Mouse (Mus musculus) limb, embryonic 13.5 days (tissue): Measurements from ENCODE around the gene Cmtm8. TPM values are rescaled to one million over a fixed set of nuclear protein-coding genes. Genes with fewer than 3 reads are reported as not detected.
A peak's percentile ranks its signal among the peaks of the same experiment; 100 is the strongest.

Source experiments
- ATAC-seq: fragments of 200-750 bp; cut with Nextera tagmentation; 2 replicates; pipeline ENCODE4 v1.8.0; 2017; ENCODE audit warnings: low read depth, moderate number of reproducible peaks, moderate TSS enrichment; ENCODE audit not compliant: low FRiP score
- H3K27ac ChIP-seq: fragments of 300-500 bp; sonication (generic); 2 replicates; pipeline ENCODE4 v1.5.1; 2015; ENCODE audit warnings: inconsistent platforms, mild to moderate bottlenecking, moderate library complexity
- H3K27me3 ChIP-seq: fragments of 300-500 bp; sonication (generic); 2 replicates; pipeline ENCODE4 v1.6.1; 2015; ENCODE audit warnings: mild to moderate bottlenecking, inconsistent platforms
- H3K36me3 ChIP-seq: fragments of 300-500 bp; sonication (generic); 2 replicates; pipeline ENCODE4 v1.6.1; 2015; ENCODE audit warnings: inconsistent platforms, mild to moderate bottlenecking, moderate library complexity
- H3K4me1 ChIP-seq: fragments of 300-500 bp; sonication (generic); 2 replicates; pipeline ENCODE4 v1.6.1; 2015; ENCODE audit warnings: inconsistent platforms
- H3K4me2 ChIP-seq: fragments of 300-500 bp; sonication (generic); replicated peaks from 2 replicates; pipeline ENCODE4 v1.6.1; 2015; ENCODE audit warnings: inconsistent platforms, mild to moderate bottlenecking, moderate library complexity
- H3K4me3 ChIP-seq: fragments of 300-500 bp; sonication (generic); 2 replicates; pipeline ENCODE4 v1.5.1; 2015; ENCODE audit warnings: moderate library complexity, mild to moderate bottlenecking, inconsistent platforms
- H3K9ac ChIP-seq: fragments of 300-500 bp; sonication (generic); 2 replicates; pipeline ENCODE4 v1.6.1; 2015; ENCODE audit warnings: mild to moderate bottlenecking, inconsistent platforms
- H3K9me3 ChIP-seq: fragments of 300-500 bp; sonication (generic); 2 replicates; pipeline ENCODE4 v1.6.1; 2016; ENCODE audit warnings: inconsistent platforms
- WGBS: fragments of 180-500 bp; shearing (Covaris S2); methylation state at CpG from one replicate; pipeline ENCODE4 v1.1.7; 2015; 5-methylcytosine and 5-hydroxymethylcytosine counted together
- polyA plus RNA-seq: library from polyadenylated mRNA; unstranded; fragments of >200 nt; fragmentation: Nextera tagmentation; extraction: Ambion mirVana; gene quantifications from 2 replicates; pipeline ENCODE4 v1.2.1, GENCODE M21; 2015

The Cmtm8 gene
- polyA plus RNA-seq, 1 experiment from 2014 or later, result 17.9 TPM

DNA sequence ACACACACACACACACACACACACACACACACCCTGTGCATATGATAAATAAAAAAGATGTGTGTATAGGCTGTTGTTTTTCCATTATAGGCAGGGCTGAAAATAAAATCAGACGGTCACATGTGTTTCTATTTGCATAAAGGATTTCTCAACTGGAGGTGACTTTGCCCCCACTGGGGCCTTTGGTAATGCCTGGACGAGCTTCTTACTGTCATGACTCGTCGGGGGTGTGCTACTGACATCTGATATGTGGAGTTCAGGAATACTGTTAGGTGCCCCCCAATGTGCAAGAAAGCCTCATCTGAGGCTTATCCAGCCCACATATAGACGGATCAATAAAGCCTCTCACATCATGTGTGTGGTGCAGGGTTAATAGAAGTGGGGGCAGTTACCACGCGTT, 26.9 kb downstream of the Cmtm8 start:
- WGBS, result 73% methylated on average over 7 of the region's 7 CpGs
- H3K9me3 ChIP-seq, result no peaks in the 10 kb centered on the region
- no peak overlapping the region for H3K4me2 ChIP-seq
- no peak overlapping the region for H3K9ac ChIP-seq
- H3K36me3 ChIP-seq, result no peaks in the 10 kb centered on the region
- H3K27ac ChIP-seq, result no peak overlapping the region
- H3K4me3 ChIP-seq, result no peak overlapping the region
- ATAC-seq, result no peak
- no peaks in the 10 kb centered on the region for H3K4me1 ChIP-seq
- no peaks in the 10 kb centered on the region for H3K27me3 ChIP-seq

DNA sequence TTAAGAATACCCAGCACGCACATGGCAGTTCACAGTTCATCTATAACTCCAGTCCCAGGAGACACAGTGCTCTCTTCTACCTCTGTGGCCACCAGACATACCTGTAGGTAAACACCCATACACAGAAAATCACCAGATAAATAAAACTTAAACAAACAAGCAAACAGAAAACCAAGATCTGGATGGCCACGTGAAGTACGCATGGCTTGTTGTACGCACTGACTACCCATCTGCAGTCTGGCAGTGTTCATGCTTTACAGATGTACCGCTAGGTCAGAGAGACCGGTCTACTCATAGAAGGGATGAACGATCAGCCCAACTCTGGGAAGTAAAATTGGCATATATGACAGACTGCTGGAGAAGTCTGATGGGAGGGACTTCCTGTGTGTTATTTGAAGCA, 27.8 kb downstream of the Cmtm8 start:
- no peaks in the 10 kb centered on the region for H3K27me3 ChIP-seq
- H3K9ac ChIP-seq, result no peak overlapping the region
- H3K9me3 ChIP-seq, result no peaks in the 10 kb centered on the region
- WGBS, result 94% methylated on average over 7 of the region's 7 CpGs
- no peak for ATAC-seq
- no peak overlapping the region for H3K27ac ChIP-seq
- no peaks in the 10 kb centered on the region for H3K36me3 ChIP-seq
- no peak overlapping the region for H3K4me2 ChIP-seq
- H3K4me1 ChIP-seq, result no peaks in the 10 kb centered on the region
- H3K4me3 ChIP-seq, result no peak overlapping the region

DNA sequence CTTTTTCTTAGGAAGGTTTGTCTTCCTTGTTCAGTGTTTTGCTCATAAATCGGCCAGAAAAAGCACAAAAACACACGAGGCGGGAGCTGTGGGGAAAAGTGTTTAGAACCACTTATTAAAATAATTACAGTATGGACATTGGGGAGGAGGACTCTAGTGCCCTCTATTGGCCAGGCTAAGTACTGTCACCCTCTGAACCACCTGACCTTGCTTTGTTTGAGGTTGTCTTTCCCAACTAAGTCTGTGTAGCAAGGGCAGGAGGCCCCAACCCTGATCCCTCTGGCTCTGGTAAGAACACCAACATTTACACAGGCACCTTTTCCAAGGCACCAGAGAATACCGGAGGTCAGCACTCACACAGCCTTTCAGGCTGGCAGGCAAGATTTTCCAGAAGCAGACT, 28.6 kb downstream of the Cmtm8 start:
- WGBS, result 72% methylated on average over 4 of the region's 4 CpGs
- H3K27me3 ChIP-seq, result no peaks in the 10 kb centered on the region
- H3K36me3 ChIP-seq, result no peaks in the 10 kb centered on the region
- H3K9me3 ChIP-seq, result no peaks in the 10 kb centered on the region
- H3K27ac ChIP-seq, result no peak overlapping the region
- no peak overlapping the region for H3K4me3 ChIP-seq
- no peak overlapping the region for H3K4me2 ChIP-seq
- no peaks in the 10 kb centered on the region for H3K4me1 ChIP-seq
- ATAC-seq, result no peak
- H3K9ac ChIP-seq, result no peak overlapping the region

DNA sequence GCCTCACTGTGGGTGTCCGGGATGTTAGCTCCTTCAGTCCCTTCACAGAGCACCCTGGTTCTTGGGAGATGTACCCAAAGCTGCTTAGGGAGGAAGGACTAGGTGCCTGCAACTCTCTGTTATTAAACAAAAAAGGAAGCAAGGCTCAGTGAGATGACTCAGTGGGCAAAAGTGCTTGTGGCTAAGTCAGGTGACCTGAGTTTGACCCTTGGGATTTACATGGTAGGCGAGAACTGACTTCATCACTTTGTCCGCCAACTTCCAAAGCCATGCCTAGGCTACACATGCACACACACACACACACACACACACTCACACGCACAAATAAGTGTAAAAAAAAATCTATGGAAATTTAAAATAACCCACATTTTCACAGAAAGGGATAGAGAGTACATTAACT, 32.0 kb downstream of the Cmtm8 start:
- ATAC-seq, result no peak
- no peak overlapping the region for H3K27ac ChIP-seq
- H3K4me2 ChIP-seq, result no peak overlapping the region
- H3K9ac ChIP-seq, result no peak overlapping the region
- H3K9me3 ChIP-seq, result no peaks in the 10 kb centered on the region
- H3K27me3 ChIP-seq, result no peaks in the 10 kb centered on the region
- H3K36me3 ChIP-seq, result no peaks in the 10 kb centered on the region
- no peak overlapping the region for H3K4me3 ChIP-seq
- H3K4me1 ChIP-seq, result no peaks in the 10 kb centered on the region
- WGBS, result 86% methylated on average over 4 of the region's 4 CpGs

DNA sequence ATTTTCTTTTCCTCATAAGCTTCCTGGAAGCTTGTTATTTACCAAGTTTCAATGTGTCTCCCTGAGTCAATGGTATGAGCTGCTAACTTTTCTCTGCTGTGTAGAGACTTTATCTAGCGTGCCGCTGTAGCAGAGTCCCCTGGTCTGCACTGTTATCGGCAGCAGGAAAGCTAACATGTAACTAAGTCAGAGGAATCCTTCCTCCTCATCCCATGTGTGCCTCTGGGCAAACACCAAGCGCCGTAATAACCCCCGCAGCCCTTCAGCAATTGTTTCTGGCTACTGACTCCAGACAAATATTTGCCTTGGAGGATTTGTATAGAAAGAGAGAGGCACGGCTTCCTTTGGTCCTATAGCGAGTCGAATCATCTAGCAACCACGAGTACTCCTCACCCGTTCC, 33.1 kb downstream of the Cmtm8 start:
- no peak for ATAC-seq
- H3K27ac ChIP-seq, result no peak overlapping the region
- no peak overlapping the region for H3K4me3 ChIP-seq
- H3K9ac ChIP-seq, result no peak overlapping the region
- 87% methylated on average over 11 of the region's 11 CpGs for WGBS
- H3K4me1 ChIP-seq, result no peaks in the 10 kb centered on the region
- no peaks in the 10 kb centered on the region for H3K9me3 ChIP-seq
- H3K4me2 ChIP-seq, result no peak overlapping the region
- no peaks in the 10 kb centered on the region for H3K36me3 ChIP-seq
- no peaks in the 10 kb centered on the region for H3K27me3 ChIP-seq

DNA sequence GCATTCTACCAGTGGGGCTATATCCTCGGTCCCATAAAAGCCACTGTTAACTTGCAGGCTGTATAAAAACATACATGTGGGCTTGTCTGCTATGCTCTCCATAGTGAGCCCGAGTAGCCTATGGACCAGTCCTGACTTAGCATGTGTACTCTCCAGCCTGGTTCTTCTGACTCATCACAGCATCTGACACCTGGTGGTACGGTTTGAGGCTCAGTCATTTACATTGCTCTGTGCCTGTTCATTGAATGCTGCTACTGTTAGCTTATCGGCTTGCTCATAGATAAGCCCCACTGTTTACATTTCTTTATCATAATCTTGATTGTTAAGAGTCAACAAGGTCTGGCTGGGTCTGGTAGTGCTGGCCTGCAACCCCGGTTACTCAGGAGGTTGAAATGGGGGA, 35.3 kb downstream of the Cmtm8 start:
- Histone ChIP-seq H3K36me3 (no peaks in the 10 kb centered on the region), H3K4me3 (no peak overlapping the region), H3K9ac (no peak overlapping the region), H3K4me1 (peaks cover 9% of the 10 kb centered on the region), H3K4me2 (no peak overlapping the region), H3K27ac (no peak overlapping the region), H3K27me3 (no peaks in the 10 kb centered on the region), H3K9me3 (no peaks in the 10 kb centered on the region)
- 71% methylated on average over 5 of the region's 5 CpGs for WGBS
- ATAC-seq, result no peak

DNA sequence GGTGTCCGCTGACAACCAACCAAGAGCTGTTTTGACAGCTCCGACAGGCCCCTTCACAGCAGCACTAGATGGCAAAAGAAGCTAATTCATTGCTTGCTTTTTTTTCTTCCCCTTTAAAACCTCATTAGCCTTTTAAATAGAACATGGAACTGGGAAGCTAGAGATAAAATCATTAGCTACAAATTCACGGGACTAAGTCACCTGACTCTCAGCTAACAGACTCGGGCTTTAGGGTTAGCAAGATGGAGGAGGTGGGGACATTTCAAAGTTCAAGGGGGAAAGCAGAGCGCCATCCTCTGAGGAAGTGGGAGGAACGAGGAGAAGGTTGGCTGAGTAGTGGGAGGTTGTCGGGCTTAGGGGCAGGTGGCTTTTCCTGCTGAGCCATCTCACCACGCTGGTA, 36.7 kb downstream of the Cmtm8 start:
- H3K4me3 ChIP-seq, result no peak overlapping the region
- H3K4me2 ChIP-seq, result no peak overlapping the region
- 66% methylated on average over 8 of the region's 8 CpGs for WGBS
- no peak for ATAC-seq
- H3K4me1 ChIP-seq, result peaks cover 9% of the 10 kb centered on the region
- H3K27me3 ChIP-seq, result no peaks in the 10 kb centered on the region
- H3K27ac ChIP-seq, result no peak overlapping the region
- H3K9ac ChIP-seq, result no peak overlapping the region
- no peaks in the 10 kb centered on the region for H3K9me3 ChIP-seq
- no peaks in the 10 kb centered on the region for H3K36me3 ChIP-seq

DNA sequence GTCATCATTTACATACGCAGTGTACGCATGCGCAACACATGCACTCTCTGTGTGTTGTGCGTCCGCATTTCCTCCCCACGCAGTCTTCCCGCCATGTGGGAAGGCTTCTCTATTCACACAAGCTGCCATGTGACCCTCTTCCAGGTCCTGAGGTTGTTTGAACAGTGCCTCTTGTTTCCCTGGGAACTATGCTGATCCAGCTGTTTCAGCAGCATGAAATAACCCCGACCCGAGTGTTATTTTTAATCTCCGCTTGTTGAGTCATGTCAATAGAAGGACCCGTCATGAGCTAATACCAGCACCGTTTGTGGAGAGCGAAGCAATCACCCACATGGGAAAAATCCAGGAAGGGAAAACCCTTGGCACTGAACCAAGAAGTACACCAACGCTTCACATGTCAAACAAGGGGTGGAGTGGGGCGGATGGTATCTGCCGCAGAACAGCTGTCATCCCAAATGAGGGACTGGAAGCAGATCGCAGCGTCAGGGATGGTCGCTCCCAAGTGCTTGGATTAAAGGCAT, 38.7 kb downstream of the Cmtm8 start:
- H3K4me3 ChIP-seq, result no peak overlapping the region
- peak overlapping the region; percentile 7; the same call in 1 of the 2 replicates for H3K4me2 ChIP-seq
- peak; percentile 71 for ATAC-seq
- peaks cover 9% of the 10 kb centered on the region for H3K4me1 ChIP-seq
- no peaks in the 10 kb centered on the region for H3K36me3 ChIP-seq
- no peaks in the 10 kb centered on the region for H3K27me3 ChIP-seq
- 58% methylated on average over 19 of the region's 19 CpGs for WGBS
- no peak overlapping the region for H3K9ac ChIP-seq
- no peak overlapping the region for H3K27ac ChIP-seq
- no peaks in the 10 kb centered on the region for H3K9me3 ChIP-seq

DNA sequence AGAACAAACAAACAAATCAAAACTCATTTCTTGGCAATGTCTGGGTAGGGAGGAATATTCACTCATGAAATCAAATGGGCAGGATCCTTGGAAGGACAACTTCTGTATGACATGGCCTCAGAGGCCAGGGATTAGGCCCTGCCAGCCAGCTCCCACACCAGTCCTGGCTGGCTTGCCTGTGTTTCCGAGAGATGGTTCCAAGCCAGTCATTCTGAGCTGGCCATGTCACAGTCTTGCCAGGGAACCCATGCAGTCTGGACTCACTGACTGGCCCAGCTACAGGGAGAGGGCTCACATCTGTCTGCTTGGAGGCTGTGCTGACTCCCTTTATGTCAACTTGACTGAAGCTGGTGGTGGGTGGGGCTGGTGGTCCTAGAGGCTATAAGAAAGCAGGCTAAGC, 41.8 kb downstream of the Cmtm8 start:
- ATAC-seq, result no peak
- no peak overlapping the region for H3K9ac ChIP-seq
- H3K36me3 ChIP-seq, result no peaks in the 10 kb centered on the region
- WGBS, result 96% methylated on average over 1 of the region's 1 CpGs
- H3K27ac ChIP-seq, result no peak overlapping the region
- H3K4me3 ChIP-seq, result no peak overlapping the region
- no peaks in the 10 kb centered on the region for H3K27me3 ChIP-seq
- H3K4me2 ChIP-seq, result no peak overlapping the region
- peaks cover 21% of the 10 kb centered on the region for H3K4me1 ChIP-seq
- no peaks in the 10 kb centered on the region for H3K9me3 ChIP-seq

DNA sequence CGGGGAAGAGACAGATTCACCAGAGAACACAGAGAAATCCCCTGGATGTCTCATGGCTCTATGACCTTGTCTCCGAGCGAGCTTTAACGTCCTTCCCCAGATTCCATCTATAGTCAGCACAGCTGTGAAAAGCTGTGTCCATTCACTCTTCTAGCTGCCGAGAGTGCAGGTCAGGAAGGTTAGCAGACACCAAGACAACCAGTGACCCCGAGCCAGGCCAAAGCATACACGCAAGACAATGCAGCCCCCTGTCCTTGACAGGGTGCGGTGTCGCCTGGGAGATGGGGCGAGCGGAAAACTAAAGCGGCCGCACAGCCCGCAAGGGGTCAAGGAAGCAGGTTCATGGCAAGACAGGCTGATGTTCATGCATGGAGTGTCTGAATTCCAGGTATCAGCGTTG, 42.7 kb downstream of the Cmtm8 start:
- H3K9ac ChIP-seq, result no peak overlapping the region
- ATAC-seq, result no peak
- H3K27ac ChIP-seq, result no peak overlapping the region
- peaks cover 21% of the 10 kb centered on the region for H3K4me1 ChIP-seq
- H3K9me3 ChIP-seq, result no peaks in the 10 kb centered on the region
- 64% methylated on average over 15 of the region's 15 CpGs for WGBS
- H3K36me3 ChIP-seq, result no peaks in the 10 kb centered on the region
- H3K4me2 ChIP-seq, result no peak overlapping the region
- no peak overlapping the region for H3K4me3 ChIP-seq
- H3K27me3 ChIP-seq, result no peaks in the 10 kb centered on the region

DNA sequence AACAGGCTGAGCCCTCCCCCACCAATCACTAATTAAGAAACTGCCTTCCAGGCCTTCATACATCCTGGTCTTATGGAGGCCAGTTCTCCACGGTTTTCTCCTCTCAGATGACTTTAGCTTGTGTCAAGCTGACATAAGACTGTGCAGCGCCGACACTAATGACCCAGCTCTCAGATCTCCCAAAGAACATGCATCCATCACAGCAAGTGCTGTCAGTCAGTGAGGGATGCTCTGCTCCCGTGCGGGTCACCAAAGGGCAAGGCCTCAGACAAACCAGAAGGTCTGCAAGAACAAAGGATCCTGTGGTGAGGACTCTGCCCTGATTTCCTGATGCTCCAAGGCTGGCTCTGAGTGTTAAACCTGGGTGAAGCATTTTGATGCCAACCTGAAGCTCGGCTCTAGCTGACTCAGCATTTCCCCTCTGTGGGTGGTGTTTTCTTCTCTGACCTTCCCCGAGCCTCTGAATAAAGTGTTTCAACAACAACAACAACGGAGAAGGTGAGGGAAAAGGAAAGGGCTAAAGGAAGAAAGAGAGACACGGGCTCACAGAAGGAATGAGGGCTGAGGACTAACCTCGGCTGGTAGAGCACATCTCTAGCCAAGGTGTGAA, 44.4 kb downstream of the Cmtm8 start:
- H3K36me3 ChIP-seq, result no peaks in the 10 kb centered on the region
- no peak overlapping the region for H3K4me3 ChIP-seq
- H3K27ac ChIP-seq, result no peak overlapping the region
- 34% methylated on average over 10 of the region's 10 CpGs for WGBS
- H3K4me1 ChIP-seq, result peaks cover 13% of the 10 kb centered on the region; the same call in 1 of the 2 replicates
- no peak overlapping the region for H3K4me2 ChIP-seq
- H3K27me3 ChIP-seq, result no peaks in the 10 kb centered on the region
- no peaks in the 10 kb centered on the region for H3K9me3 ChIP-seq
- no peak overlapping the region for H3K9ac ChIP-seq
- no peak for ATAC-seq

DNA sequence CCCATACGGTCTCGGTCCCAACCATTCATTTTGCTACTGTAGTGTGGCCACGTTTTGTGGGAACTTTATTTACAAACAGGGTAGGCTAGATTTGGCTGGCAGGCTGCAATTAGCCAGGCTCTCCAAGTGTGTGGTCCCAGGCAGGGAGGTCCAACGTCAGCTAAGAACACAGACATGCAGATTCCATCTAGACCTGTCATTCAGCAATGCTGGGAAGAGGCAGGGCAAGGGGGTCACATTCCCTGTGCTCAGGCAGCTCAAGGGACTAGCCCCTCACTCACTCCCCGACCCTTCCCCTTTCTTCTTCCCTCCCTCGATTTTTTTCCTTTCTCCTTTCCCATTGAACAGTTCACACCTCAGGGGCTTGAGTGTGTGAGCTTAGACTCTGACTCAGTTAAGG, 45.1 kb downstream of the Cmtm8 start:
- no peak overlapping the region for H3K4me2 ChIP-seq
- no peak overlapping the region for H3K4me3 ChIP-seq
- no peak for ATAC-seq
- H3K9ac ChIP-seq, result 0 out of 2 replicates have a peak overlapping the region, but pooled peaks have one; percentile 43
- no peaks in the 10 kb centered on the region for H3K9me3 ChIP-seq
- no peak overlapping the region for H3K27ac ChIP-seq
- H3K4me1 ChIP-seq, result peaks cover 12% of the 10 kb centered on the region; the same call in 1 of the 2 replicates
- WGBS, result 36% methylated on average over 6 of the region's 6 CpGs
- no peaks in the 10 kb centered on the region for H3K36me3 ChIP-seq
- no peaks in the 10 kb centered on the region for H3K27me3 ChIP-seq

DNA sequence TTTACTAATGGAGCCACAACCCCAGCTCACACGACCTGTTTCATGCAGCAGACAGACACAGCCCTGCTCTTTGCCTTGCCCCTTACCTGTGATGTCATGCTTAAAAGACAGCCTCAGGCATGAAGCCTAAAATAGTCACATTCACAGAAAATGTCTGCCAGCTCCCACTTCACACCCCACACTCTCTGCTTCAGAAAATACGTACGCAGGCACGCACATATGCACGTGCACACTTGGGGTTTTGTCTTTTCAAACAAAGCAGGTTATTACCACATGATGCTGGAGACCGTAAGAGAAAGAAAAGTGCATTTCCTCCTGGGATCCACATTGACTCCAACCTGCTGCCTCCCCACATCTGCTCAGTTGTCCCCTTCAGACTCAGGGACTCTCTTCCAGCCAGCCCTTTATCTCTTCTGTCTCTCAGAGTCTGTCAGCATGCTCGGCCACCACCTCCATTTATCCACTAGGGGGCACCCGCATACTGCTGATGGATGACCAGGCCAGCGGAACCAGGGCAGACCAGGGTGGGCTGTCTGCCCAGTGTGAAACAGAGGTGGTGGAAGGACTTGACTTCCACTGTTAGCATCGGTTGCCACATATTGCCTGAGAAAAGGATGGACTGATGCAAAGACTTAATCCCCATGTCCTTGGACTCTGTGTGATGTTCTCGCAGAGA, 46.5 kb downstream of the Cmtm8 start:
- peak; percentile 79 for ATAC-seq
- Histone ChIP-seq H3K27ac (no peak overlapping the region), H3K27me3 (no peaks in the 10 kb centered on the region), H3K4me3 (no peak overlapping the region), H3K9ac (no peak overlapping the region), H3K36me3 (no peaks in the 10 kb centered on the region), H3K4me2 (no peak overlapping the region), H3K4me1 (peaks cover 12% of the 10 kb centered on the region; the same call in 1 of the 2 replicates), H3K9me3 (no peaks in the 10 kb centered on the region)
- WGBS, result 52% methylated on average over 11 of the region's 11 CpGs
